Mouse (Mus musculus): ENCODE measurements around the gene Gnaq. TPM values are rescaled to one million over a fixed set of nuclear protein-coding genes. Genes with fewer than 3 reads are reported as not detected.

Gene Gnaq
- polyA plus RNA-seq (2012; ENCODE audit: insufficient read depth, insufficient read length, missing spikeins): 86.9 and 96.5 TPM in 2 replicates

- Histone ChIP-seq H3K4me3 (ENCODE audit: insufficient read depth, low read length) (peak within 1 kb of the TSS; percentile 100), H3K27ac (ENCODE audit: insufficient read depth, low read depth, low read length) (peak within 1 kb of the TSS; percentile 87), H3K4me1 (ENCODE audit: control insufficient read depth, insufficient read depth, low read length) (peaks cover 29% of the 10 kb centered on the region)
- no peak for TF ChIP-seq CTCF (IDR thresholded peaks at IDR 0.05; ENCODE audit: low read depth, low read length)
- no peak for TF ChIP-seq POLR2A (IDR thresholded peaks at IDR 0.05; ENCODE audit: borderline replicate concordance, low read depth, low read length)
These were observed at the start of gene Gnaq for GRCm38 (mm10) chr19:16132791-16132864. TSS of gene Gnaq (plus strand) at chr19:16132831.

- Histone ChIP-seq H3K4me3 (ENCODE audit: insufficient read depth, low read length) (peak overlapping the region; percentile 42), H3K4me1 (ENCODE audit: control insufficient read depth, insufficient read depth, low read length) (peaks cover 29% of the 10 kb centered on the region), H3K27ac (ENCODE audit: insufficient read depth, low read depth, low read length) (peak overlapping the region; percentile 93)
These were observed 48.5 kb upstream of the Gnaq start for GRCm38 (mm10) chr19:16083981-16084630.

- H3K4me1 ChIP-seq (ENCODE audit: control insufficient read depth, insufficient read depth, low read length): peaks cover 29% of the 10 kb centered on the region
- no peak for TF ChIP-seq POLR2A (IDR thresholded peaks at IDR 0.05; ENCODE audit: borderline replicate concordance, low read depth, low read length)
- TF ChIP-seq CTCF (IDR thresholded peaks at IDR 0.05; ENCODE audit: low read depth, low read length): no peak
- H3K27ac ChIP-seq (ENCODE audit: insufficient read depth, low read depth, low read length): peak overlapping the region; percentile 93
- H3K4me3 ChIP-seq (ENCODE audit: insufficient read depth, low read length): no peak overlapping the region
These were observed 47.4 kb upstream of the Gnaq start for GRCm38 (mm10) chr19:16085248-16085647.

- TF ChIP-seq POLR2A (IDR thresholded peaks at IDR 0.05; ENCODE audit: borderline replicate concordance, low read depth, low read length) (no peak), CTCF (IDR thresholded peaks at IDR 0.05; ENCODE audit: low read depth, low read length) (no peak)
- Histone ChIP-seq H3K4me1 (ENCODE audit: control insufficient read depth, insufficient read depth, low read length) (peaks cover 29% of the 10 kb centered on the region), H3K4me3 (ENCODE audit: insufficient read depth, low read length) (no peak overlapping the region), H3K27ac (ENCODE audit: insufficient read depth, low read depth, low read length) (peak overlapping the region; percentile 93)
These were observed 46.5 kb upstream of the Gnaq start for GRCm38 (mm10) chr19:16086154-16086553.

- Histone ChIP-seq H3K4me3 (ENCODE audit: insufficient read depth, low read length) (no peak overlapping the region), H3K4me1 (ENCODE audit: control insufficient read depth, insufficient read depth, low read length) (peaks cover 29% of the 10 kb centered on the region), H3K27ac (ENCODE audit: insufficient read depth, low read depth, low read length) (peak overlapping the region; percentile 93)
- TF ChIP-seq POLR2A (IDR thresholded peaks at IDR 0.05; ENCODE audit: borderline replicate concordance, low read depth, low read length) (no peak), CTCF (IDR thresholded peaks at IDR 0.05; ENCODE audit: low read depth, low read length) (no peak)
These were observed 46.0 kb upstream of the Gnaq start for GRCm38 (mm10) chr19:16086581-16086980.

- Histone ChIP-seq H3K4me1 (ENCODE audit: control insufficient read depth, insufficient read depth, low read length) (peaks cover 29% of the 10 kb centered on the region), H3K4me3 (ENCODE audit: insufficient read depth, low read length) (no peak overlapping the region), H3K27ac (ENCODE audit: insufficient read depth, low read depth, low read length) (no peak overlapping the region)
- TF ChIP-seq POLR2A (IDR thresholded peaks at IDR 0.05; ENCODE audit: borderline replicate concordance, low read depth, low read length) (no peak), CTCF (IDR thresholded peaks at IDR 0.05; ENCODE audit: low read depth, low read length) (no peak)
These were observed 45.2 kb upstream of the Gnaq start for GRCm38 (mm10) chr19:16087391-16087790.

GRCm38 (mm10) chr19:16093616-16094015 is 39.0 kb upstream of the Gnaq start:
- H3K4me3 ChIP-seq (ENCODE audit: insufficient read depth, low read length): no peak overlapping the region
- no peaks in the 10 kb centered on the region for H3K4me1 ChIP-seq (ENCODE audit: control insufficient read depth, insufficient read depth, low read length)
- H3K27ac ChIP-seq (ENCODE audit: insufficient read depth, low read depth, low read length): no peak overlapping the region
- TF ChIP-seq CTCF (IDR thresholded peaks at IDR 0.05; ENCODE audit: low read depth, low read length): no peak
- no peak for TF ChIP-seq POLR2A (IDR thresholded peaks at IDR 0.05; ENCODE audit: borderline replicate concordance, low read depth, low read length)

GRCm38 (mm10) chr19:16109901-16110300 is 22.7 kb upstream of the Gnaq start:
- H3K4me1 ChIP-seq (ENCODE audit: control insufficient read depth, insufficient read depth, low read length): peaks cover 32% of the 10 kb centered on the region
- no peak overlapping the region for H3K4me3 ChIP-seq (ENCODE audit: insufficient read depth, low read length)
- H3K27ac ChIP-seq (ENCODE audit: insufficient read depth, low read depth, low read length): peak overlapping the region; percentile 85
- TF ChIP-seq POLR2A (IDR thresholded peaks at IDR 0.05; ENCODE audit: borderline replicate concordance, low read depth, low read length) (no peak), CTCF (IDR thresholded peaks at IDR 0.05; ENCODE audit: low read depth, low read length) (no peak)

- TF ChIP-seq POLR2A (IDR thresholded peaks at IDR 0.05; ENCODE audit: borderline replicate concordance, low read depth, low read length) (no peak), CTCF (IDR thresholded peaks at IDR 0.05; ENCODE audit: low read depth, low read length) (no peak)
These were observed 22.0 kb upstream of the Gnaq start for GRCm38 (mm10) chr19:16110670-16111069.

GRCm38 (mm10) chr19:16113295-16113694 is 19.3 kb upstream of the Gnaq start:
- Histone ChIP-seq H3K27ac (ENCODE audit: insufficient read depth, low read depth, low read length) (no peak overlapping the region), H3K4me3 (ENCODE audit: insufficient read depth, low read length) (no peak overlapping the region), H3K4me1 (ENCODE audit: control insufficient read depth, insufficient read depth, low read length) (peaks cover 19% of the 10 kb centered on the region)
- TF ChIP-seq POLR2A (IDR thresholded peaks at IDR 0.05; ENCODE audit: borderline replicate concordance, low read depth, low read length) (no peak), CTCF (IDR thresholded peaks at IDR 0.05; ENCODE audit: low read depth, low read length) (no peak)

More at GRCm38 (mm10) chr19:16110670-16111069, 22.0 kb upstream of the Gnaq start:
- H3K27ac ChIP-seq (ENCODE audit: insufficient read depth, low read depth, low read length): peak overlapping the region; percentile 85; the same call in 1 of the 2 replicates
- peaks cover 32% of the 10 kb centered on the region for H3K4me1 ChIP-seq (ENCODE audit: control insufficient read depth, insufficient read depth, low read length)
- no peak overlapping the region for H3K4me3 ChIP-seq (ENCODE audit: insufficient read depth, low read length)

GRCm38 (mm10) chr19:16118421-16118820 is 14.2 kb upstream of the Gnaq start:
- TF ChIP-seq POLR2A (IDR thresholded peaks at IDR 0.05; ENCODE audit: borderline replicate concordance, low read depth, low read length) (no peak), CTCF (IDR thresholded peaks at IDR 0.05; ENCODE audit: low read depth, low read length) (no peak)
- H3K27ac ChIP-seq (ENCODE audit: insufficient read depth, low read depth, low read length): no peak overlapping the region
- no peak overlapping the region for H3K4me3 ChIP-seq (ENCODE audit: insufficient read depth, low read length)
- H3K4me1 ChIP-seq (ENCODE audit: control insufficient read depth, insufficient read depth, low read length): peaks cover 10% of the 10 kb centered on the region

All from bone marrow macrophage, adult 2 months (primary cell).